Mouse (Mus musculus): Measurements from ENCODE around the gene Sp100. TPM values are rescaled to one million over a fixed set of nuclear protein-coding genes. Genes with fewer than 3 reads are reported as not detected.

Sp100 gene
- polyA plus RNA-seq, 1 experiment from 2014 or later = 129 TPM

- peak; percentile 54 for DNase-seq (ENCODE audit: low spot score)
Observed at GRCm38 (mm10) chr1:85697721-85698493, 48.1 kb downstream of the Sp100 start.

GRCm38 (mm10) chr1:85702531-85702930, 52.7 kb downstream of the Sp100 start:
- no peak for DNase-seq (ENCODE audit: low spot score)

GRCm38 (mm10) chr1:85703245-85704186, 53.7 kb downstream of the Sp100 start:
- peak; percentile 95 for DNase-seq (ENCODE audit: low spot score)

- DNase-seq (ENCODE audit: low spot score) = no peak
Observed at GRCm38 (mm10) chr1:85705552-85705951, 55.8 kb downstream of the Sp100 start.

GRCm38 (mm10) chr1:85706754-85707153, 57.0 kb downstream of the Sp100 start:
- DNase-seq (ENCODE audit: low spot score) = no peak

- no peak for DNase-seq (ENCODE audit: low spot score)
Observed at GRCm38 (mm10) chr1:85714501-85714900, 64.7 kb downstream of the Sp100 start.

GRCm38 (mm10) chr1:85716447-85717027, 66.7 kb downstream of the Sp100 start:
- no peak for DNase-seq (ENCODE audit: low spot score)

GRCm38 (mm10) chr1:85719049-85719448, 69.3 kb downstream of the Sp100 start:
- no peak for DNase-seq (ENCODE audit: low spot score)

GRCm38 (mm10) chr1:85720220-85720893, 70.6 kb downstream of the Sp100 start:
- peak; percentile 47 for DNase-seq (ENCODE audit: low spot score)

- DNase-seq (ENCODE audit: low spot score) = peak; percentile 32
Observed at GRCm38 (mm10) chr1:85730471-85730870, 80.7 kb downstream of the Sp100 start.

GRCm38 (mm10) chr1:85732581-85732980, 82.8 kb downstream of the Sp100 start:
- DNase-seq (ENCODE audit: low spot score) = peak; percentile 87

- DNase-seq (ENCODE audit: low spot score) = no peak
Observed at GRCm38 (mm10) chr1:85734511-85734910, 84.7 kb downstream of the Sp100 start.

- peak; percentile 90 for DNase-seq (ENCODE audit: low spot score)
Observed at GRCm38 (mm10) chr1:85735463-85736123, 85.8 kb downstream of the Sp100 start.

- peak; percentile 92 for DNase-seq (ENCODE audit: low spot score)
Observed at GRCm38 (mm10) chr1:85736355-85737184, 86.8 kb downstream of the Sp100 start.

- peak; percentile 85 for DNase-seq (ENCODE audit: low spot score)
Observed at GRCm38 (mm10) chr1:85739000-85739399, 89.2 kb downstream of the Sp100 start.

GRCm38 (mm10) chr1:85739819-85740218, 90.0 kb downstream of the Sp100 start:
- peak; percentile 81 for DNase-seq (ENCODE audit: low spot score)

- DNase-seq (ENCODE audit: low spot score) = no peak
Observed at GRCm38 (mm10) chr1:85740923-85741322, 91.1 kb downstream of the Sp100 start.

- no peak for DNase-seq (ENCODE audit: low spot score)
Observed at GRCm38 (mm10) chr1:85742333-85742732, 92.5 kb downstream of the Sp100 start.

GRCm38 (mm10) chr1:85742916-85743505, 93.2 kb downstream of the Sp100 start:
- no peak for DNase-seq (ENCODE audit: low spot score)
